Comparison of ENCODE assay signal across 31 mouse cellular contexts in the genomic region with DNA sequence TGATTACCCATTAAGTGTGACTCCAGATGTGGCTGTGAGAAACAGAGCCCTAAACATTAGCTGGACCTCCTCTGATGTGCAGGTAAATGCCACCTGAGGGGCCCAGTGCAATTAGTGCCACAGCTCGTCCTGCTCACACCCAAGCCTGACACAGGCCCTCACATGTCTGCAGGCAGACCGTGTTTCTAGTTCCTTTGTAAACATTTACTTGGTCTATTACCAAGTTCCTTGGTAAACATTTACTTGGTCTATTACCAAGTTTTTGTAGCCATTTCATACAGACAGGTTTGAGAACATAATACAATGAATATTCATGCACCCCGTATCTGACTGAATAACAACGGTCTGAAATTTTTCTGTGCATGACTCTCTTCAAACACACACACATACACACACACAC. TPM values are rescaled to one million over a fixed set of nuclear protein-coding genes. Genes with fewer than 3 reads are reported as not detected.
DNase-seq lines count a peak whose midpoint lies in the region; ATAC-seq and TF ChIP-seq lines count a peak whose summit lies in the region.
"Had no signal": no experiment of that assay in that cellular context is flagged by ENCODE, and none has a peak within 500 bp of the region (broad histone marks: within the 10 kb centered on the region; RNA-seq: fewer than 3 reads in every experiment).

No protein-coding gene starts in this region.

- no peaks in the 10 kb centered on the region for H3K9me3 ChIP-seq in liver, embryonic 11.5 days (ENCODE audit: control insufficient read depth, low read length)
- no peaks in the 10 kb centered on the region for H3K9me3 ChIP-seq in stomach, postnatal 0 days (ENCODE audit: control insufficient read depth, low read length)
- H3K9me3 ChIP-seq: embryonic facial prominence, embryonic 12.5 days; heart, embryonic 13.5 days; lung, embryonic 15.5 days; megakaryocyte, embryonic 14.5 days; midbrain, embryonic 12.5 days; neural tube, embryonic 13.5 days had no signal

- 41% methylated on average over 4 of the region's 4 CpGs for WGBS in liver, adult 2 months
- WGBS in liver, embryonic 11.5 days: 87% methylated on average over 4 of the region's 4 CpGs
- 42% methylated on average over 4 of the region's 4 CpGs for WGBS in stomach, postnatal 0 days

- no peaks in the 10 kb centered on the region for H3K27me3 ChIP-seq in liver, adult 2 months (ENCODE audit: control insufficient read depth, insufficient read depth, low read length)
- H3K27me3 ChIP-seq in liver, embryonic 11.5 days (replicated peaks; ENCODE audit: control insufficient read depth, insufficient read depth, low read length): no peaks in the 10 kb centered on the region
- H3K27me3 ChIP-seq in stomach, postnatal 0 days (ENCODE audit: control insufficient read depth, insufficient read depth, low read length): no peaks in the 10 kb centered on the region
- H3K27me3 ChIP-seq: embryonic facial prominence, embryonic 12.5 days; heart, embryonic 13.5 days; lung, embryonic 15.5 days; megakaryocyte, embryonic 14.5 days; midbrain, embryonic 12.5 days; neural tube, embryonic 13.5 days; Patski had no signal

- H3K36me3 ChIP-seq in liver, adult 2 months (ENCODE audit: control insufficient read depth, insufficient read depth, low read length): peaks cover 60% of the 10 kb centered on the region
- H3K36me3 ChIP-seq in liver, embryonic 11.5 days (ENCODE audit: control insufficient read depth, insufficient read depth, low read length): peaks cover 67% of the 10 kb centered on the region
- H3K36me3 ChIP-seq in stomach, postnatal 0 days (ENCODE audit: control insufficient read depth, insufficient read depth, low read length): peaks cover 24% of the 10 kb centered on the region

- TF ChIP-seq EP300 in stomach, postnatal 0 days (optimal IDR thresholded peaks at IDR 0.05): no peak

- H3K9ac ChIP-seq in liver, adult 2 months (ENCODE audit: low read depth, low read length): no peak overlapping the region
- no peak overlapping the region for H3K9ac ChIP-seq in liver, embryonic 11.5 days (ENCODE audit: low read depth, low read length)
- no peak overlapping the region for H3K9ac ChIP-seq in stomach, postnatal 0 days (ENCODE audit: low read length)
- H3K9ac ChIP-seq: embryonic facial prominence, embryonic 12.5 days; heart, embryonic 13.5 days; hindbrain, embryonic 14.5 days; liver, embryonic 14.5 days; lung, embryonic 15.5 days; midbrain, embryonic 12.5 days; neural tube, embryonic 13.5 days had no signal

- H3K27ac ChIP-seq in liver, adult 2 months (replicated peaks; ENCODE audit: insufficient read depth, low read depth, low read length): no peak overlapping the region
- H3K27ac ChIP-seq in liver, embryonic 11.5 days (ENCODE audit: low read depth, low read length): no peak overlapping the region
- H3K27ac ChIP-seq in stomach, postnatal 0 days (replicated peaks): no peak overlapping the region
- H3K27ac ChIP-seq: embryonic facial prominence, embryonic 12.5 days; heart, embryonic 13.5 days; hindbrain, embryonic 14.5 days; liver, embryonic 14.5 days; lung, embryonic 15.5 days; midbrain, embryonic 12.5 days; neural tube, embryonic 13.5 days had no signal

- TF ChIP-seq CTCF in liver, adult 2 months (IDR thresholded peaks at IDR 0.05; ENCODE audit: low read depth, low read length): no peak
- no peak for TF ChIP-seq CTCF in stomach, postnatal 0 days (IDR thresholded peaks at IDR 0.05; ENCODE audit: low read depth)

- peak; percentile 17 for DNase-seq in kidney, adult 18-20 months
- DNase-seq in kidney, postnatal 10 days: no peak
- DNase-seq in liver, adult 2 months (ENCODE audit: extremely low read depth, low read depth, low spot score): peak; percentile 54
- no peak for DNase-seq in liver, embryonic 11.5 days (ENCODE audit: low spot score)
- DNase-seq in urinary bladder, postnatal 14 days (ENCODE audit: low spot score): peak; percentile 50
- DNase-seq in urinary bladder, adult 2 months (ENCODE audit: low spot score): no peak
- DNase-seq in stomach, postnatal 0 days (ENCODE audit: low spot score): peak; percentile 53
- DNase-seq in cerebellum, postnatal 10 days: no peak
- DNase-seq: adrenal gland, postnatal 14 days; cerebellum, adult 11 months; cerebellum, adult 9-10 months; embryo, embryonic 11 days; gastrocnemius, postnatal 25 days; heart, postnatal 10 days; layer of hippocampus, postnatal 36 days; left cerebral cortex, postnatal 4 days; right cerebral cortex, postnatal 4 days; thymus, adult 18-20 months; thymus, postnatal 25 days had no signal

- ATAC-seq in liver, embryonic 11.5 days (replicated peaks; ENCODE audit: low FRiP score): no peak
- ATAC-seq in stomach, postnatal 0 days (ENCODE audit: low FRiP score, low TSS enrichment): peak; percentile 77
- ATAC-seq: forebrain, embryonic 14.5 days; intestine, postnatal 0 days; Patski had no signal

- TF ChIP-seq POLR2A in liver, adult 2 months (IDR thresholded peaks at IDR 0.05; ENCODE audit: extremely low read depth, insufficient read depth, low read length): no peak

- no peaks in the 10 kb centered on the region for H3K79me2 ChIP-seq in liver, adult 2 months (ENCODE audit: control insufficient read depth, insufficient read depth, low read length)

- no peak overlapping the region for H3K4me2 ChIP-seq in liver, embryonic 11.5 days
- H3K4me2 ChIP-seq in stomach, postnatal 0 days (replicated peaks; ENCODE audit: low read depth): no peak overlapping the region
- H3K4me2 ChIP-seq: embryonic facial prominence, embryonic 12.5 days; heart, embryonic 13.5 days; hindbrain, embryonic 14.5 days; lung, embryonic 15.5 days; midbrain, embryonic 12.5 days; neural tube, embryonic 13.5 days had no signal

- H3K4me3 ChIP-seq in liver, adult 2 months (ENCODE audit: insufficient read depth, low read depth, low read length): no peak overlapping the region
- H3K4me3 ChIP-seq in liver, embryonic 11.5 days (ENCODE audit: low read depth, low read length): no peak overlapping the region
- H3K4me3 ChIP-seq in stomach, postnatal 0 days (ENCODE audit: low read depth, low read length): no peak overlapping the region
- H3K4me3 ChIP-seq: embryonic facial prominence, embryonic 12.5 days; heart, embryonic 13.5 days; lung, embryonic 15.5 days; megakaryocyte, embryonic 14.5 days; midbrain, embryonic 12.5 days; myocyte; neural tube, embryonic 13.5 days had no signal

- H3K4me1 ChIP-seq in liver, adult 2 months (ENCODE audit: control insufficient read depth, insufficient read depth, low read length): peaks cover 4% of the 10 kb centered on the region; the same call in 1 of the 2 replicates
- H3K4me1 ChIP-seq in liver, embryonic 11.5 days (replicated peaks; ENCODE audit: control insufficient read depth, insufficient read depth, low read length): no peaks in the 10 kb centered on the region
- H3K4me1 ChIP-seq in stomach, postnatal 0 days (replicated peaks; ENCODE audit: control insufficient read depth, insufficient read depth): no peaks in the 10 kb centered on the region
- H3K4me1 ChIP-seq: embryonic facial prominence, embryonic 12.5 days; heart, embryonic 13.5 days; lung, embryonic 15.5 days; midbrain, embryonic 12.5 days; neural tube, embryonic 13.5 days had no signal

RNA-seq across cellular contexts. Expression of a gene that starts 11.3 kb away (rescaled TPM):
- total RNA-seq in liver, adult 2 months (2014; rRNA removed): 9.0 and 12.1 TPM in 2 replicates
- 9.6 and 12.7 TPM in 2 replicates for polyA plus RNA-seq in liver, adult 2 months (2012; rRNA removed)
- polyA plus RNA-seq in liver, embryonic 11.5 days (2014; fragmentation: Nextera tagmentation; extraction: Ambion mirVana): 89.3 and 92.1 TPM in 2 replicates
- polyA plus RNA-seq in urinary bladder, adult 2 months (2012; rRNA removed): 45.2 and 46.8 TPM in 2 replicates
- 26.1 and 27.3 TPM in 2 replicates for polyA plus RNA-seq in stomach, postnatal 0 days (2015; fragmentation: Nextera tagmentation; extraction: Ambion mirVana)

RNA-seq across cellular contexts. Expression of a gene that starts 25.2 kb away (rescaled TPM):
- total RNA-seq in liver, adult 2 months (2014; rRNA removed): 18.5 and 25.2 TPM in 2 replicates
- 10.9 and 11.8 TPM in 2 replicates for polyA plus RNA-seq in liver, adult 2 months (2012; rRNA removed)
- polyA plus RNA-seq in liver, embryonic 11.5 days (2014; fragmentation: Nextera tagmentation; extraction: Ambion mirVana): 22.8 and 27.6 TPM in 2 replicates
- polyA plus RNA-seq in urinary bladder, adult 2 months (2012; rRNA removed): 50.5 and 57.5 TPM in 2 replicates
- 36.1 and 41.4 TPM in 2 replicates for polyA plus RNA-seq in stomach, postnatal 0 days (2015; fragmentation: Nextera tagmentation; extraction: Ambion mirVana)

RNA-seq across cellular contexts. Expression of a gene that starts 39.6 kb away (rescaled TPM):
- total RNA-seq in liver, adult 2 months (2014; rRNA removed): 29.1 and 44.2 TPM in 2 replicates
- 3.7 and 7.0 TPM in 2 replicates for polyA plus RNA-seq in liver, adult 2 months (2012; rRNA removed)
- polyA plus RNA-seq in liver, embryonic 11.5 days (2014; fragmentation: Nextera tagmentation; extraction: Ambion mirVana): 102 and 109 TPM in 2 replicates
- 87.0 and 89.6 TPM in 2 replicates for polyA plus RNA-seq in urinary bladder, adult 2 months (2012; rRNA removed)
- polyA plus RNA-seq in stomach, postnatal 0 days (2015; fragmentation: Nextera tagmentation; extraction: Ambion mirVana): 59.5 and 67.8 TPM in 2 replicates

RNA-seq across cellular contexts. Expression of a gene that starts 39.9 kb away (rescaled TPM):
- total RNA-seq in liver, adult 2 months (2014; rRNA removed): 0.37 and 0.94 TPM in 2 replicates
- polyA plus RNA-seq in liver, adult 2 months (2012; rRNA removed): 0.04 and 0.26 TPM in 2 replicates
- polyA plus RNA-seq in liver, embryonic 11.5 days (2014; fragmentation: Nextera tagmentation; extraction: Ambion mirVana): 51.8 and 52.6 TPM in 2 replicates
- 0.99 and 1.6 TPM in 2 replicates for polyA plus RNA-seq in urinary bladder, adult 2 months (2012; rRNA removed)
- polyA plus RNA-seq in stomach, postnatal 0 days (2015; fragmentation: Nextera tagmentation; extraction: Ambion mirVana): 3.9 and 4.9 TPM in 2 replicates

Comparison
In these comparisons a context has a peak if more than half of its experiments do, and no peak if none do; other contexts are left out.
1. DNase-seq: peak in kidney, adult 18-20 months (single experiment), liver, adult 2 months (single experiment), urinary bladder, postnatal 14 days (single experiment) and stomach, postnatal 0 days (single experiment); none in kidney, postnatal 10 days (single experiment), liver, embryonic 11.5 days (single experiment), urinary bladder, adult 2 months (single experiment) and cerebellum, postnatal 10 days (0 of 2).